Mouse (Mus musculus): ENCODE results near the gene Gpc5.

Gene Gpc5

DNA sequence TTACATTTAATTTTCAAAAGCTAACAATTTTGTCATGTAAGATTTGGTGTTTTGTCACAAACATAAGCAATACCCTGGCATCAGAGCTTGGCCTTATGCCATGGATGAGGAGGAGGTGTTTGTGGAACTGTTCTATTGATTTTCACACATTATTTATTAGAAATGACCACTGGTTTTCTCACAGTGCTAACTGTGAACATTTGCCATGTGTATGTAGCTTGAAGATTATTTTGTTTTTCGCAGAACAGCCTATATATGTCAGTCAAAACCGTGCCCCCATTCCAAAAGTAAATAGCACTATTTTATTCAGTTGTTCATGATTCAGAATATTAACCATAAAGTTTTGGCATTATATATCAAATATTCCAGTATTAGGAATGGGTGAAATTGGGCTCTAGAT is 1216.5 kb downstream of the Gpc5 start:
- no peak for DNase-seq (ENCODE audit: low spot score)

DNA sequence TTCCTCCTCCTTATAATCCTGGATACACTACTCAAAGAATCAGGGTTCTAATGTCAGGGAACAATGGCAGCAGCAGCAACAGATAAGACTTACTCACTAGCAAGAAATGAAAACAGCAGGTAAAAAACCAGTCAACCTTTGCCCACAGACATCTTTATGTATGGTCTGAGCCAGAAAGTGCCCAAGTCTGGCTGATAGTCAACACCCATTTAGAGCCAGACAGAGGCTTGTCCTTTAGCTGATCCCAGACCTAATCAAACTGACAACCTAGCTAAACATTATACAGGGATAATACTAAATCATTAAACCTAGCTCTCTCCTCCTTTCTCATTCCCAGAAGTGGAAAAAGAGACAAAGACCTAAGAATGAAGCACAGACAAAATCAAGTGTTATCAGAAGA is 1225.5 kb downstream of the Gpc5 start:
- DNase-seq (ENCODE audit: low spot score), result no peak

DNA sequence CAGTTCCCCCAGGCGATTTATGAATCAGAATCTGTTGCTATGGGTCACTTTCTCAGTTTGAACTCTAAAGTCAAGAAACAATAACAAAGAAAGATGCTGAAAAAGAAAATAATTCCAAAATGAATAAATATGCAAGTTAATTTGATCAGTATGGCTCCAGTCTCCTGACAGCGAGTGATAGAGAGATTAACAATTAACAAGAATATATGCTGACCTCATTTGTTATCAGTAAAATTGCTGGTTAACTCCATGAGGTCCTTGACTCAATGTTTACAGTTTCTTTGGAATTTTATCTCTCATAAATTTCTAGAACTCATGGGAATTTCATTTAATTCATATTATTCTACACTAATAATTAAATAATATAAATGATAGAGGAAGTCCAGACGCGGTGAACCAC is 1244.2 kb downstream of the Gpc5 start:
- no peak for DNase-seq (ENCODE audit: low spot score)

DNA sequence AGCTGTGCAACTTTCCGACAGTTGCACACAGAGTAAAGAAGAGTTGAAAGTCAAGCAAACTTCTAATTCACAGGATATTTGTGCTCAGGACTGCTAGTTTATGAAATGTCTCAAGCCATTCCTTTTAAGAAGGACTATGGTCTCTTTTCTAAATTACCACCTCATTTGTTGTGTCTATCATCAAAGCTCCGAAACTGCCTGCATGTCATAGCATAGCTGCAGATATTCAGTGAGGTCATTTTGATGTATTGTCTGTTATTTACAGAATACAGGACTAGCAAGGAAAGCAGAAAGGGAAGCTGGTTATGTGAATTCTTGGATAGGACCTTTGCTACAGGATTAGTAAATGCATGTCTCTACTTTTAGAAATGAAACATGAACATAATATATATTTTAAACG is 1246.4 kb downstream of the Gpc5 start:
- DNase-seq (ENCODE audit: low spot score), result no peak

DNA sequence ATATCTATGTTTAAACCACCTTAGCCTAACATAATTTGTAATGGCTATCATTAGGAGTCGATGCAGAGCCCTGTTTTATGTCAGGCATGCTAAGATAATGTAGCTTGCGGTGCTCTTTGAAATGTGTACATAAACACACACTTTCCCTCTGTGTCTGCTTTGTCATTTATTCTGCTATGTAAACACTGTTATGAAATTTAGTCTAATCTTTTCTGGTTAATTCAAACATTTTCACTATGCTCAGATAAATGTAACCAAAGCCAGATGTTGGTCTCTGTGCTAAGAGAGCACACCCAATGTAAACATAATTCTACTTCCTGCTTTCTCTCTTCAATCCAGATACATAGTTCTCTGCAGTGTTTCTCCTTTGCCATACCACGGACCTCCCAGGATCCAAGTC is 1256.5 kb downstream of the Gpc5 start:
- no peak for DNase-seq (ENCODE audit: low spot score)

DNA sequence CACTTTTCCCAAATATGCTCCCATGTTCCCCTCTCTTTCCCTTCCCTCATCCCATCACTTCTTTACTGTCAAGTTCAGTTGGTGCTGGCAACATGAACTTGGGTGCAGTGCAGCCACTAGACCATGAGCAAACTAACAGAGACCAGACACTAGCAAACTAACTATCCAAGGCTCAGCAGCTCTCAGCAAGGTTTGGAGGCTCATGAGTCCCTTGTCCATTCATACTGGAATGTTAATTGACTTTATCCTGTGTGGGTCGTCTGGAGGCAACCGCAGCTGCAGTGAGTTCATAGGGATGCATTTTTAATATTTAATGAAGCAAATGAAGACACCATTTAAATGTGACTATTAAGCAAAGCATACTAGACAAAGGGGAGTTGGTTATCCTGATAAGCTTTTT is 1292.6 kb downstream of the Gpc5 start:
- no peak for DNase-seq (ENCODE audit: low spot score)

DNA sequence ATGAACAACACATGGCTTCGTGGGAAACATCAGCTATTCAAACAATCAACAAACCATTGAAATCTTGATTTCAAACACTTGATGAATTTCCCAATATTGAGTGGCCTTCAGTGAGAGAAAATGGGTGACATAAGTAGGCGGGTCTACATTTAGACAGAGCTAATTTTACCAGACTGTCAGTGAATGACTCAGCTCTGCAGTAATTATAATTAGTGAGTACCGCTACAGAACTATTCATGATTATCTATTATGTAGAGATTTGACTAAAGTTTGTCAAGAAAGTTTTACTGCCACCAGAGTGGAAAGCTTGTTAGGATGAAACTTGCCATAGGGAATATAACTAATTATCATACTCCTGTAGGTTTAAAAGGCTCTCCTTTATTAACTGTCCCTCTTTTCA is 1323.5 kb downstream of the Gpc5 start:
- no peak for DNase-seq (ENCODE audit: low spot score)

DNA sequence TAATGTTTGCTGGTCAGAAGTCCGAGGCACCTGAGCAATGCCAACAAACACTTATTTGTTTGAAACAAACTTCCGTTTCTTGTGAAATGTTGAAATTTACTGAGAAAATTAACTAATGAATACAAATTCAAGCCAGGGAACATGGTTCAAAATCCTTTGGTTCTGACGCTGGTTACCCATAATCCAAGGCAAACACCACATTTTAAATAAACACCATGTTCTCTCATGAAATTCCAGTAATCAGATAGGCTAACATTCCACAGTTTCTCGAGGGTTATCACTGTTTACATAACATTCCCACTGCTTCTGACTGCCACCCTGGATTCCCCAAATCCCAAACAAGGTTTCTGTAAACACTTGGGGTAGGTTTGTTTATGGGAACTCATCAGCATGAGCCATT is 1356.2 kb downstream of the Gpc5 start:
- no peak for DNase-seq (ENCODE audit: low spot score)

DNA sequence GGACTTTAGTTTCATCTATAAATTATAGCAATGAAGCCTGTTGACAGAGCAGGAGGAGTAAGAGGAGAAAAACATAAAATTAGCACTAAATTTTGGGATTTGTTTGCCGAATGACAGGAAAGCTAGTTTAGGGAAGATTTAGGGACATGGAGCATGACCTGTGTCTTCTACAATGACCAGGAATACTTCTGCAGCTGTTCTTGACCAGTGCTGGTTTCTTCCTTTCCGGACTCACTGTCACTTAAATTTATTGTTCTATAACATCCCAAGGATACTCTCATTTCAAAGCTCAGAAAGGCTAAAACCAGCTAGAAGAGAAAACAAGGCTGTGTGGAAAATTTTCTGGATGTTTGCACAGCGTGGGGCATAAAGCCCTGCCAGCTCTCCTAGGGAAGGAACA is 1361.3 kb downstream of the Gpc5 start:
- no peak for DNase-seq (ENCODE audit: low spot score)

DNA sequence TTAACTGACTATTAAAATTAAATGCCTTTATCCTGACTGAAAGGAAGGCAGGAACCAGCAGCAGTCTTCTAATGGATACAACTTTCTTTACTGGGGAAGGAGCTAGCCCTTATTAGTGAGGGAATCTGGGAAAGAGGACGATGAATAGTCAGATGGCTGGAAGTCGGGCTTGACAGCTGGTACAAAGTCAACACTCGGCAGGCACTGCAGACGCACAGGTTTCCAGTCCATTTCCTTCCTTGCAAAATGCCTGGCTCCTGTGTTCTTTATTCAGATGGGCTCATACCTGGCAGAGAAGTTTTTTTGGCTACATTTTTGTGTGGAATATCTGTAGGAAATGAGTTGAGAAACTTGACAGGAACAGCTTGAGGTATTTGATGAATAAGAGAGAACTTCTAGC is 1364.2 kb downstream of the Gpc5 start:
- no peak for DNase-seq (ENCODE audit: low spot score)

DNA sequence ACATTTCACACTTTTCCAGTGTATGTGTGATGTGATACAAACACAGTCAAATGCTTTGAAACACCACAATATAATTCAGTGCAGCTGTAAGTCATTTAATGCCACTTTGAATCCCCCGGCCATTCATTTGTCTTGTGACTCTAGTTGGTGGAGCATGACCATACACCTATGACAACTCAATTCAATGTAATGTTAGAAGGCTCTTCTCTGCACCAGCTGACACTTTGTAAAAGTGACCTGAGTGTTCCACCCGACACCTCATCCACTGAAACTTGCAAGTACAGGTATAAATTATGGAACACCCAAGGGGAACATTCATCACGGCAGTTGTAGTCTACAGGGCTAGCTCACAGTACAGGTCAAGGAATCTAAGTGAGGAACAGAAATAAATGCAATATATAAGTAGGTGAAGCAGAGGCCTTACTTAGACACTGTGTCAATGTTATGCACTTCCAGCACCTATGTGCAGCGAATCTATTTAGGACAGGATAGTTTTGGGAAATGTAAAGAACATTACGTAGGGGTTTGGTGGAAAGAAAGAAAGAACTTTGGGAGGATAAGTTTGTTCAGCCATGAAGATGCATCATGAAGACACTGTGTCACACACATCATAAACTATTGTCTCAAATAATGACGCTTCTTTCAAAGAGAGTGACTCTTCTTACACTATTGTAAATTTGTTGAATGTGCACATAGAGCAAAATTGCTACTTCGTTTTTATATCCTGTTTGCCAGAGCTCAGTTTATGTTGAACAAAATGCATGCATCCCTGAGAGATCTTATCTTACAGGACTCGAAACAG is 1381.6 kb downstream of the Gpc5 start:
- DNase-seq (ENCODE audit: low spot score), result no peak

DNA sequence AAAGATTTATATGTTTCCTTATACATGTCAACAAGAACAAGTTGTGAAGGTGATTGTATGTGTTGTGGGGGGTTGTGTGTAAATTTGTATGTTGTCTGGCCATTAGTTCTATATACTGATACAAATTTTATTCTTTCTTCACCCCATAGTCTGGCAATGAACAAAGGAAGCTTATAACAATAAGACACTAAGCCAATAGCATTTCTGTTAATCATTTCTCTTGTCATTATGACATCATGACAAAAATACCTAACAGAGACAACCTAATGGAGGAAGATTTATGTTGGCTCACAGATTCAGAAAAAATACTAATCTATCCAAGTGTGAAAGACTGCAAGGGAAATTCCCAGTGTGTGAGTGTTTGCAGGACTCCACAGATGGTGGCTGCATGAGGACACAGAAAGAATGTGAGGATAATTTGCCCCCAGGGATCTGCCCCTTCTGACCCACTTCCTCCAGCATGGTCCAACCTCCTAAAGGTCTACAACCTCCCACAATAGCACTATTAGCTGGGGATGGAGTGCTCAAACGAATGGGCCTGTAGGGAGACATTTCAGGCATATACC is 1402.4 kb downstream of the Gpc5 start:
- DNase-seq (ENCODE audit: low spot score), result no peak

DNA sequence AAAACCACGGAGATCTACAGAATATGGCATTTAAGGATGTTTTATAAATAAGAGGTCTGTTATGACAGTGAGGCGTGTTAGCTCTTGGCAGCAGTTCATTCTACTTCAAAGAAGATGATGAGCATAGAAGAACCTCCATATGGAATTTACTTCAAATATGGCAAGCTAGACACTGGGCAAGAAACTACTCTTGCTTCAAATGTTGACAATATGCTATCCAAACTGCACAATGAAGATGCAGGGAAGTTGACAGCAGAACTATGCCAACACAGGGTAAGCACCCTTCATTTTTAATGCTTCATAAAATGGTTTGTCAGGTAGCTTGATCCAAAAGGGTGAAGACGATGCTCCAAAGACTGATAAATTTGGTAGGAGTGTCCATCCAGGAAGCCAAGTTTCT is 1446.2 kb downstream of the Gpc5 start:
- DNase-seq (ENCODE audit: low spot score), result no peak

DNA sequence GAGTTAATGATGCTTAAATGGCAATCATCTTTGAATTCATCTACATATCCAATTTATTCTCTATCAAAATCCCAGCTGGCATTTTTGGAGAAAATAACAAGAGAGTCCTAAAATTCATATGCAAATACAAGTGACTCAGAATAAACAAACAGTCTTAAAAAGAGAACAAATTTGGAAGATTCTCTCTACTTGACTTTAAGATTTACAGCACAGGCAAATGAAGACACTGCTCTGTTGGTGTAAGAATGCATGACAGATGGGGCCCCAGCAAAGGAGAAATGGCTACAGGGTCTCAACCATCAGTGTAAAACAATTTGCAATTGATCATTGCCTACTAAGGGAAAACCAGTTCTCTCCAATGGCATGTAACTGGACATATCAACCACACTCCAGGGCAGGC is 1451.7 kb downstream of the Gpc5 start:
- no peak for DNase-seq (ENCODE audit: low spot score)

DNA sequence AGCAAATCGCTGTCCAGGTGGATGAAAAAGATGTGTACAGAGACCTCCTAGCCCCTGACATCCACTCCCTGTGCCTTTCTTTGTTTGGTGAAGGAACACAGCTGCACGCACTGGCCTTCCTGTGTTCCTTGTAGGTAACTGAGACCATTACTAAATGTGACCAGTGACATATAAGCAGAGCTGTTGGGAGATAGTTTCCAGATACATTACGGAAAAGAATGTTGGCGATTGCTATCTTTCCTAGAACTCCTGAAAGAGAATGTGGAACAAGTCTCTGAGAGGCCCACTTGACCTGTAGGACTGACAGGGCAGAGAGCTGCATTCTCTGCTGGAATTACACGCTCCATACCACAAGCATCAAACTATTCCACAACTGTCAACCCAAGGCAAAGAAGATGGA is 1459.4 kb downstream of the Gpc5 start:
- no peak for DNase-seq (ENCODE audit: low spot score)

DNA sequence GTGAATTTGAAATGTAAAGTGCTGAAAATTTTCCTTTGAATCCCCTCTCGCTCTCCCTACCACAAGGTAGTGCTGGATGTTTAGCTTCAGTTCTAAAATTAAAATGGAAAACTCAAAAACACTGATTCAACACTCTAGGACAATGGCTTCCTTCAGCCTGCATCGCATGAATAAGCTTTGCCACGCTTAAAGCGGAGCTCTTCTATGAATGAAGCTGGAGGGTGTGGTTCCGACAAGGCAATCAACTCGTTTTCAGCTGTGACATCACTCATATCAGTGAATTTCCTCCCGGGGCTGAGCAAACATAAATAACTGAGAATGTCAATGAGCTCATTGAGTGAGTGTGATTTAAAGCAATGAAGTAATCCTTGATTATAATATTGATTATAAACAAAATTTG is 1461.3 kb downstream of the Gpc5 start:
- no peak for DNase-seq (ENCODE audit: low spot score)

DNA sequence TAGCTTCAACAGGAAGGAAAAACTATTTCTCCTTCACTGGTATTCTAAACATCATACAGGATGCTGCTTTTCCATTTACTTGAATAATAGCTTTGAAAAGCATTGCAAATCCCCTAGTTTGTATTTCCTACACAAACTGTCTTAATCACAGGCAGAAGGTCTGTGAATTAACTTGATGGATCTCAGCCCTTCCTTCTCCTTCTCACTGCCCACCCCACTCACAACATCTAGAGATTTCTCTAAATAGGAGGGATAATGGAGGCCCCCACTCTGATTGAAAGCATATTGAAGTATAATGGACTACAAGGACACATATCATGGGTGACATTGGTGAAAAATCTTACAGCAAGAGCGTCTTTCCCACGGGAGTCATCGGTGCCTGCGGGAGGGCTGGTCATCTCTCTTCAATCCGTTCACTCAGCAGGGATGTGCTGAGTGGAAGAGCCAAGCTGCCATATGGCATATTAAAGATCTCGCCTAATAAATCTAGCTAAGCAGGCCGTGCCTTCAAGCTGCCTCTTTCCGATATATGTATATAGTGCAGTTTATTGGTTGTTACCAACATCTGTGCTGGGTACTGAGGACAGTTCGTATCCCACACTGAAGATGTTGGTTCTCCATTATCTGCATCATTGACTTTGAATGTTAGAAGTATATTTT is 1466.3 kb downstream of the Gpc5 start:
- no peak for DNase-seq (ENCODE audit: low spot score)

DNA sequence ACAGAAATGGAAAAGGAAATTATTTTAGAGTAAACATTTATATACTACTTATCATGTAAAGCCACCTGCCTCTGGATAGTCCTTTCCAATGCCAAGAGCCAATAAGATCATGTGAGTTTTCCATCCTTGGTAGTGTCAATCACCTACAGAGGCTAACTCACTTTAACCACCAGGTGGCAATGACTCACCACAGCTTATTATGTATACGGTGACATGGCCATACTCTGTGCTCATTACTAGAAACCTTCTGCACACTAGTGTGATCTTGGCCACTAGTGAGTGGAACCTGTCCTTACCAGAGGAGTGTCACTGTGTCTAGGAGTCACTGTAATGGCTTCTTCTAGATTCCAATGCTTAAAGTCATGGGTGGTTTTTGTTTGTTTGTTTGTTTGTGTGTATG is 1468.0 kb downstream of the Gpc5 start:
- peak; percentile 2 for DNase-seq (ENCODE audit: low spot score)
